Mouse (Mus musculus): ENCODE data around the gene Gm13691. TPM values are rescaled to one million over a fixed set of nuclear protein-coding genes. Genes with fewer than 3 reads are reported as not detected.
"Not testable (repeated sequence)": the region's sequence is repeated elsewhere in the genome, so short reads cannot be mapped to it uniquely, and the experiment has no call there.

Gm13691 gene
- polyA plus RNA-seq, 2 experiments, result not detected

- no peak overlapping the region for H3K27ac ChIP-seq
- TF ChIP-seq CTCF (IDR thresholded peaks at IDR 0.05; ENCODE audit: low read depth), result no peak
- H3K4me3 ChIP-seq (ENCODE audit: insufficient read depth in 1 of 2, low read depth in 2 of 2, low read length in 2 of 2), result no peak overlapping the region
- H3K27me3 ChIP-seq (ENCODE audit: control insufficient read depth, insufficient read depth, low read length), result no peaks in the 10 kb centered on the region
- no peak for ATAC-seq (ENCODE audit: insufficient read depth)
- no peaks in the 10 kb centered on the region for H3K9me3 ChIP-seq (ENCODE audit: control insufficient read depth, low read length)
- WGBS (ENCODE audit: insufficient replicate concordance), result 72% methylated on average over 4 of the region's 4 CpGs
- no peak overlapping the region for H3K4me2 ChIP-seq (ENCODE audit: low read depth)
- DNase-seq (ENCODE audit: low read depth in 3 of 3, low spot score in 3 of 3), result no peak
- H3K9ac ChIP-seq (replicated peaks), result no peak overlapping the region
- H3K4me1 ChIP-seq (replicated peaks; ENCODE audit: control insufficient read depth in 2 of 2, insufficient read depth in 2 of 2, low read length in 1 of 2), result no peaks in the 10 kb centered on the region
- no peaks in the 10 kb centered on the region for H3K36me3 ChIP-seq (replicated peaks; ENCODE audit: control insufficient read depth, insufficient read depth, low read depth)
These were observed 45.6 kb downstream of the Gm13691 start for GRCm38 (mm10) chr2:84035997-84036396.

DNA sequence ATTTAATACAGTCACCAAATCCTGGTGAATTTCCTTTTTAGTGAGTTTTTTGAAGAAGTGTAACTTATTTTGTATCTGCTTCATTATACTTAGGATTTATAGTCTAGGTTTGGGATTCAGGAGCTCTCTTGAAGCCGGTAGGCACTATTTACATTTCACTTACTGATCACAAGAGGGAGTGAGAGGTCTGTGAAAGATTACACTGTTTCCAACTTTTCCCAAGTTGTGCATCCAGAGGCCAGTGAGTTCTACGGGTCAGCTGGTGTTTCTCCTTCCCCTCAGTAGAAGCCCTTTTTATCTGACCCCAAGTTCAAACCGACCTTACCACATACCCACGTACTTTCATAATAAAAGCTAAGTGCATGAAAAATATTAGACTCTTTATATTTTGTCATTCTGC, 47.0 kb downstream of the Gm13691 start:
- Histone ChIP-seq H3K36me3 (replicated peaks; ENCODE audit: control insufficient read depth, insufficient read depth, low read depth) (no peaks in the 10 kb centered on the region), H3K9me3 (ENCODE audit: control insufficient read depth, low read length) (no peaks in the 10 kb centered on the region), H3K4me1 (replicated peaks; ENCODE audit: control insufficient read depth in 2 of 2, insufficient read depth in 2 of 2, low read length in 1 of 2) (no peaks in the 10 kb centered on the region), H3K4me3 (ENCODE audit: insufficient read depth in 1 of 2, low read depth in 2 of 2, low read length in 2 of 2) (no peak overlapping the region), H3K4me2 (ENCODE audit: low read depth) (no peak overlapping the region), H3K9ac (replicated peaks) (no peak overlapping the region), H3K27ac (no peak overlapping the region), H3K27me3 (ENCODE audit: control insufficient read depth, insufficient read depth, low read length) (no peaks in the 10 kb centered on the region)
- DNase-seq (ENCODE audit: low read depth in 3 of 3, low spot score in 3 of 3) (no peak), ATAC-seq (ENCODE audit: insufficient read depth) (peak; percentile 27; the same call in 1 of the 2 replicates)
- 15% methylated on average over 4 of the region's 4 CpGs for WGBS (ENCODE audit: insufficient replicate concordance)
- no peak for TF ChIP-seq EP300 (IDR thresholded peaks at IDR 0.05; ENCODE audit: low read depth)
- peak; percentile 49 for TF ChIP-seq CTCF (IDR thresholded peaks at IDR 0.05; ENCODE audit: low read depth)

DNA sequence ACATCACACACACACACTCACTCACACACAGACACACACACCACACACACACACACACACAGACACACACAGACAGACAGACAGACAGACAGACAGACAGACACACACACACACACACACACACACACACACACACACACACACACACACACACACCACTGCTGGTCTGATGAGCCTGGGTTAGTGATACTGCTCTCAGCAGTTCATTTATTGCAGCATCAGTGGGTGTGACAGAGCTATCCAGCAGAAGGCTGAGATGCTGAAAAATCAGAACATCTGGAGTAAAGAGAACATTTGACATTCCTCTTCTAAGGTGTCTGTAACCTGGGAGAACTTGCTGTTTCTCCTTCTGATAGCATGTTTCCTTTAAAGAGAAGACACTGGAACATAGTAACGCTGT, 47.6 kb downstream of the Gm13691 start:
- not testable (repeated sequence) for H3K36me3 ChIP-seq (replicated peaks; ENCODE audit: control insufficient read depth, insufficient read depth, low read depth); H3K4me1 ChIP-seq (replicated peaks; ENCODE audit: control insufficient read depth in 2 of 2, insufficient read depth in 2 of 2, low read length in 1 of 2); H3K9ac ChIP-seq (replicated peaks); H3K4me3 ChIP-seq (ENCODE audit: insufficient read depth in 1 of 2, low read depth in 2 of 2, low read length in 2 of 2); DNase-seq (ENCODE audit: low read depth in 3 of 3, low spot score in 3 of 3); H3K4me2 ChIP-seq (ENCODE audit: low read depth); H3K27me3 ChIP-seq (ENCODE audit: control insufficient read depth, insufficient read depth, low read length); H3K9me3 ChIP-seq (ENCODE audit: control insufficient read depth, low read length); ATAC-seq (ENCODE audit: insufficient read depth); H3K27ac ChIP-seq
- 77% methylated on average over 1 of the region's 1 CpGs for WGBS (ENCODE audit: insufficient replicate concordance)

DNA sequence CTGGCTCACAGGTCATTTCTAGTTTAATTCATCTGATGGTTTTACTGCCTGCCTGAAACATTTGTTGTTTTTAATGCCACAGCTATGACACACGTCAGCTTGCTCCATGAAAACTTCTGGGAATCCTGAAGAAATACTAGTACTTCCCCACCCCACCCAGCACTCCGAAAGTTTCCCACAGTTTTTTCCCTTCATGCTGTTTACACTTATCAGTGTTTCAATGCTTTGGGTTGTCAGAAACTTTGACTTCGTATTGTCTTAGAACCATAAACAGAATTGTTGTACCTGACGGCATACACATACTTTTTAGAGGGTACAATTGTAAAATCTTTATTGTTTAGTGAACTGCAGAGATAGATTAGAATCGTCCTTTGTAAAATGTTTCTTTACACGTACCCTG, 48.9 kb downstream of the Gm13691 start:
- Histone ChIP-seq H3K27ac (no peak overlapping the region), H3K27me3 (ENCODE audit: control insufficient read depth, insufficient read depth, low read length) (no peaks in the 10 kb centered on the region), H3K9ac (replicated peaks) (no peak overlapping the region), H3K36me3 (replicated peaks; ENCODE audit: control insufficient read depth, insufficient read depth, low read depth) (no peaks in the 10 kb centered on the region), H3K9me3 (ENCODE audit: control insufficient read depth, low read length) (no peaks in the 10 kb centered on the region), H3K4me3 (ENCODE audit: insufficient read depth in 1 of 2, low read depth in 2 of 2, low read length in 2 of 2) (no peak overlapping the region), H3K4me1 (replicated peaks; ENCODE audit: control insufficient read depth in 2 of 2, insufficient read depth in 2 of 2, low read length in 1 of 2) (no peaks in the 10 kb centered on the region), H3K4me2 (ENCODE audit: low read depth) (no peak overlapping the region)
- ATAC-seq (ENCODE audit: insufficient read depth) (no peak), DNase-seq (ENCODE audit: low read depth in 3 of 3, low spot score in 3 of 3) (no peak)
- WGBS (ENCODE audit: insufficient replicate concordance), result 65% methylated on average over 6 of the region's 6 CpGs
- TF ChIP-seq EP300 (IDR thresholded peaks at IDR 0.05; ENCODE audit: low read depth) (no peak), CTCF (IDR thresholded peaks at IDR 0.05; ENCODE audit: low read depth) (no peak)

Other genes with a start within 250 kb of the Gm13691 start
- gene Fam171b, start 177.9 kb upstream of the Gm13691 start, polyA plus RNA-seq (2012; rRNA removed), result 0.11 TPM in 2 replicates
- gene Fam171b, start 177.9 kb upstream of the Gm13691 start, polyA plus RNA-seq (2014; fragmentation: Nextera tagmentation; extraction: Ambion mirVana), result 0.06 and 0.15 TPM in 2 replicates
- not detected in 2 replicates for gene Zswim2, start 49.3 kb upstream of the Gm13691 start, polyA plus RNA-seq (2012; rRNA removed)
- not detected in 2 replicates for gene Zswim2, start 49.3 kb upstream of the Gm13691 start, polyA plus RNA-seq (2014; fragmentation: Nextera tagmentation; extraction: Ambion mirVana)
- not detected in 2 replicates for gene Gm13698, start 34.9 kb upstream of the Gm13691 start, polyA plus RNA-seq (2012; rRNA removed)
- not detected in 2 replicates for gene Gm13698, start 34.9 kb upstream of the Gm13691 start, polyA plus RNA-seq (2014; fragmentation: Nextera tagmentation; extraction: Ambion mirVana)
- gene Gm13693, start 29.1 kb upstream of the Gm13691 start, polyA plus RNA-seq (2012; rRNA removed), result not detected in 2 replicates
- not detected in 2 replicates for gene Gm13693, start 29.1 kb upstream of the Gm13691 start, polyA plus RNA-seq (2014; fragmentation: Nextera tagmentation; extraction: Ambion mirVana)
- gene Gm13695, start 23.2 kb upstream of the Gm13691 start, polyA plus RNA-seq (2012; rRNA removed), result not detected in 2 replicates
- not detected in 2 replicates for gene Gm13695, start 23.2 kb upstream of the Gm13691 start, polyA plus RNA-seq (2014; fragmentation: Nextera tagmentation; extraction: Ambion mirVana)
- not detected in 2 replicates for gene Gm13696, start 17.4 kb upstream of the Gm13691 start, polyA plus RNA-seq (2012; rRNA removed)
- not detected in 2 replicates for gene Gm13696, start 17.4 kb upstream of the Gm13691 start, polyA plus RNA-seq (2014; fragmentation: Nextera tagmentation; extraction: Ambion mirVana)
- gene Gm13694, start 11.6 kb upstream of the Gm13691 start, polyA plus RNA-seq (2012; rRNA removed), result not detected in 2 replicates
- not detected in 2 replicates for gene Gm13694, start 11.6 kb upstream of the Gm13691 start, polyA plus RNA-seq (2014; fragmentation: Nextera tagmentation; extraction: Ambion mirVana)
- gene Gm13697, start 5.8 kb upstream of the Gm13691 start, polyA plus RNA-seq (2012; rRNA removed), result not detected in 2 replicates
- not detected in 2 replicates for gene Gm13697, start 5.8 kb upstream of the Gm13691 start, polyA plus RNA-seq (2014; fragmentation: Nextera tagmentation; extraction: Ambion mirVana)

Data from liver, embryonic 14.5 days (tissue).